Mouse (Mus musculus) heart, postnatal 0 days (tissue): ENCODE measurements around the gene Il10rb. TPM values are rescaled to one million over a fixed set of nuclear protein-coding genes. Genes with fewer than 3 reads are reported as not detected.

Source experiments
- ATAC-seq: fragments of 200-750 bp; cut with Nextera tagmentation; 2 replicates; pipeline ENCODE4 v1.8.0; 2017; ENCODE audit warnings: low read depth, moderate number of reproducible peaks, moderate library complexity; ENCODE audit not compliant: insufficient read depth
- DNase-seq: peaks from one replicate; pipeline ENCODE4 v3.0.0-alpha.2; 2016; ENCODE audit warnings: low spot score
- H3K27ac ChIP-seq: fragments of 300-500 bp; sonication (generic); 2 replicates; pipeline ENCODE4 v1.5.1; 2014; ENCODE audit warnings: low read depth, mild to moderate bottlenecking
- H3K27me3 ChIP-seq: fragments of 300-500 bp; sonication (generic); 2 replicates; pipeline ENCODE4 v1.6.1; 2014; ENCODE audit warnings: low read length, mixed read lengths; ENCODE audit not compliant: control insufficient read depth, insufficient read depth
- H3K36me3 ChIP-seq: fragments of 300-500 bp; sonication (generic); replicated peaks from 2 replicates; pipeline ENCODE4 v1.6.1; 2014; ENCODE audit warnings: low read length, mixed read lengths; ENCODE audit not compliant: control insufficient read depth, insufficient read depth
- H3K4me1 ChIP-seq: fragments of 300-500 bp; sonication (generic); 2 replicates; pipeline ENCODE4 v1.6.1; 2014; ENCODE audit warnings: antibody characterized with exemption; ENCODE audit not compliant: control insufficient read depth, insufficient read depth
- H3K4me2 ChIP-seq: fragments of 300-500 bp; sonication (generic); 2 replicates; pipeline ENCODE4 v1.6.1; 2014; ENCODE audit warnings: low read depth, mild to moderate bottlenecking, low read length, moderate library complexity
- H3K4me3 ChIP-seq: fragments of 300-500 bp; sonication (generic); 2 replicates; pipeline ENCODE4 v1.5.1; 2014; ENCODE audit warnings: low read depth, low read length
- H3K9ac ChIP-seq: fragments of 300-500 bp; sonication (generic); replicated peaks from 2 replicates; pipeline ENCODE4 v1.6.1; 2014; ENCODE audit warnings: low read depth, low read length, mixed read lengths
- H3K9me3 ChIP-seq: fragments of 300-500 bp; sonication (generic); replicated peaks from 2 replicates; pipeline ENCODE4 v1.6.1; 2016; ENCODE audit warnings: low read length; ENCODE audit not compliant: control insufficient read depth
- CTCF ChIP-seq: IDR thresholded peaks from 2 replicates; pipeline ENCODE4 v1.5.1; 2016; ENCODE audit warnings: antibody characterized with exemption, control low read depth, low read depth
- EP300 ChIP-seq: IDR thresholded peaks from 2 replicates; pipeline ENCODE4 v1.6.1; 2016; ENCODE audit warnings: antibody characterized with exemption, low read depth
- WGBS: fragments of 180-500 bp; shearing (Covaris S2); extraction: QIAGEN DNeasy Blood & Tissue Kit; methylation state at CpG from one replicate; pipeline ENCODE4 v1.1.7; 2014; 5-methylcytosine and 5-hydroxymethylcytosine counted together
- polyA plus RNA-seq: library from polyadenylated mRNA; unstranded; fragments of >200 nt; fragmentation: Nextera tagmentation; extraction: Ambion mirVana; gene quantifications from 2 replicates; pipeline ENCODE4 v1.2.1, GENCODE M21; 2015
- total RNA-seq: library from RNA; depleted of rRNA; stranded (reverse); fragments of >200 nt; gene quantifications from 2 replicates; pipeline ENCODE4 v1.2.3, GENCODE M21; 2014; ENCODE audit warnings: low replicate concordance

Il10rb gene
- total and polyA plus RNA-seq, 2 experiments from 2014 or later, result 63.3 to 89.0 TPM

GRCm38 (mm10) chr16:91451949-91452348 is 46.0 kb downstream of the Il10rb start:
- Histone ChIP-seq H3K9ac (no peak overlapping the region), H3K4me3 (no peak overlapping the region), H3K27me3 (no peaks in the 10 kb centered on the region), H3K9me3 (no peaks in the 10 kb centered on the region), H3K27ac (peak overlapping the region; percentile 67), H3K4me2 (no peak overlapping the region), H3K36me3 (no peaks in the 10 kb centered on the region), H3K4me1 (peaks cover 28% of the 10 kb centered on the region; the same call in 1 of the 2 replicates)
- DNase-seq (no peak), ATAC-seq (no peak)
- TF ChIP-seq EP300, result no peak
- no peak for TF ChIP-seq CTCF
- WGBS, result 64% methylated on average over 2 of the region's 2 CpGs

DNA sequence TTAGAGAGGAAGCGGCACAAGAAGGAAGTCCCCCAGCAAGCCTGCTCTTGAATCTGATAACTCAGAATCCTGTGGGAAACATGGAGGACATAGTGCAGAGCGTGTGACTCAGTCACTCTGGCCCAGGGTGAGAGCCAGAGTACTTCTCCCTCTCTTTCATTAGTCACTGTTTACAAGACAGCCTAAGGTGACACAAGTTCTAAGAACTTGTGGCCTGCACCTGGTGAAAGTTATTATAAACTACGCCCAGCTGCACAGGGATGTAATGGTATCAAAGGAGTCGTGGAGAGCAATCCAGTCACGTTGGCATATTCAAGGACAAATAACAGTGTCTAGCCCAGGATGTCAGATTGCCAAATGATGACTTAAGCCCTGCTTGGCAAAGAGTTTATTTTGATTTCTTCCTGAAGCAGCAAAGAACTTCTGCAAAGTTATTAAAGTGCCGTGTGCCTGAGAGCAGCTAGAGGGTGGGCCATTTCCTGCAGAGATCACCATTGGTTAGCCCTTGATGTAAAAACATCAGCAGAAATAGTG is 46.5 kb downstream of the Il10rb start:
- H3K36me3 ChIP-seq, result no peaks in the 10 kb centered on the region
- H3K27me3 ChIP-seq, result no peaks in the 10 kb centered on the region
- H3K4me3 ChIP-seq, result no peak overlapping the region
- no peak overlapping the region for H3K4me2 ChIP-seq
- peaks cover 25% of the 10 kb centered on the region; the same call in 1 of the 2 replicates for H3K4me1 ChIP-seq
- peak; percentile 50 for ATAC-seq
- TF ChIP-seq CTCF (no peak), EP300 (peak; percentile 64; the same call in 1 of the 2 replicates)
- peak; percentile 39 for DNase-seq
- H3K9ac ChIP-seq, result no peak overlapping the region
- WGBS, result 15% methylated on average over 6 of the region's 6 CpGs
- peak overlapping the region; percentile 67 for H3K27ac ChIP-seq
- no peaks in the 10 kb centered on the region for H3K9me3 ChIP-seq

- Histone ChIP-seq H3K36me3 (no peaks in the 10 kb centered on the region), H3K4me2 (no peak overlapping the region), H3K27ac (no peak overlapping the region), H3K9me3 (no peaks in the 10 kb centered on the region), H3K9ac (no peak overlapping the region), H3K4me3 (no peak overlapping the region), H3K4me1 (peaks cover 20% of the 10 kb centered on the region; the same call in 1 of the 2 replicates), H3K27me3 (no peaks in the 10 kb centered on the region)
- ATAC-seq (no peak), DNase-seq (no peak)
- TF ChIP-seq CTCF (no peak), EP300 (no peak)
- 69% methylated on average over 4 of the region's 4 CpGs for WGBS
These were observed 49.9 kb downstream of the Il10rb start for GRCm38 (mm10) chr16:91455868-91456267.

DNA sequence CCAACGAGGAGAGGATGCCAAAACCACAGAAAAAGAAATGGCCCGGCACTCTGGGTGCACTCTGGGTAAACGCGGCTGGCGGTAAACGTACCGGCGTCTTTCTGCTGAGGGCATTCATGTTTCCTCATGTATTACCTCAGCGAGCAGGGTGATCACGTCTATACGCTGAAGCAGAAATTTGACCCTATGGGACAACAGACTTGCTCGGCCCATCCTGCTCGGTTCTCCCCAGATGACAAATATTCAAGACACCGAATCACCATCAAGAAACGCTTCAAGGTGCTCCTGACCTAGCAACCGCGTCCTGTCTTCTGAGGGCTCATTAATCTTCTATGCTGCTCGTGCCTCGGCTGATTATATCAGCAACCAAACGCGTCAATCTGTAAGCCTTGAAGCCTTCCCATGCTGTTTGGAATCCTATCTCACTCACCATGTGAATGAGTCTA is 52.4 kb downstream of the Il10rb start:
- DNase-seq (no peak), ATAC-seq (no peak)
- Histone ChIP-seq H3K27ac (no peak overlapping the region; the same call in 1 of the 2 replicates), H3K4me1 (peaks cover 10% of the 10 kb centered on the region; the same call in 1 of the 2 replicates), H3K4me2 (no peak overlapping the region), H3K27me3 (no peaks in the 10 kb centered on the region), H3K9me3 (no peaks in the 10 kb centered on the region), H3K4me3 (no peak overlapping the region), H3K36me3 (no peaks in the 10 kb centered on the region), H3K9ac (no peak overlapping the region)
- whole genome bisulfite sequencing, result 83% methylated on average over 21 of the region's 21 CpGs
- no peak for TF ChIP-seq CTCF
- no peak for TF ChIP-seq EP300

DNA sequence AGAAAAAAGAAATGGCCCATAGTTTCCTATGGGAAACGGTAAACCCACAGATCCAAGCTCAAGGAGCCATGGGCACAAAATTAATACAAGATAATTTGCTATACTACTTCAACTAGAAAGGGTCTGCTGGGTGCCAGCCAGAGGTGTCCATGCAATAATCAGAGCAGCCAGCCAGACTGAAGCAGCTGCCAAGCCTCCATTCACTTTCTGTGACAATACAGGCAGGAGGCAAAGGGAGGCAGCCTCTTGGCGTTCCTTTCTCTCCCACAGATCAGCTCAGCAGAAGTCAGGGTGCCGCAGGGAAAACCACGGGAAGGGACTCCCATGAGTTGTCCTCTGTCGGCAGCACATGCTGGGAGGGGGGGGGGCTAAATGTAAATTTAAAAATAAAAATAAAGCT is 53.0 kb downstream of the Il10rb start:
- 0 out of 2 replicates have a peak overlapping the region, but pooled peaks have one; percentile 16 for H3K4me3 ChIP-seq
- H3K4me2 ChIP-seq, result peak overlapping the region; percentile 42; the same call in 1 of the 2 replicates
- DNase-seq, result peak; percentile 53
- H3K36me3 ChIP-seq, result no peaks in the 10 kb centered on the region
- TF ChIP-seq EP300 (no peak), CTCF (no peak)
- H3K9me3 ChIP-seq, result no peaks in the 10 kb centered on the region
- no peak for ATAC-seq
- H3K9ac ChIP-seq, result no peak overlapping the region; the same call in 1 of the 2 replicates
- H3K4me1 ChIP-seq, result peaks cover 10% of the 10 kb centered on the region; the same call in 1 of the 2 replicates
- whole genome bisulfite sequencing, result 10% methylated on average over 5 of the region's 5 CpGs
- no peaks in the 10 kb centered on the region for H3K27me3 ChIP-seq
- peak overlapping the region; percentile 83; the same call in 1 of the 2 replicates for H3K27ac ChIP-seq

DNA sequence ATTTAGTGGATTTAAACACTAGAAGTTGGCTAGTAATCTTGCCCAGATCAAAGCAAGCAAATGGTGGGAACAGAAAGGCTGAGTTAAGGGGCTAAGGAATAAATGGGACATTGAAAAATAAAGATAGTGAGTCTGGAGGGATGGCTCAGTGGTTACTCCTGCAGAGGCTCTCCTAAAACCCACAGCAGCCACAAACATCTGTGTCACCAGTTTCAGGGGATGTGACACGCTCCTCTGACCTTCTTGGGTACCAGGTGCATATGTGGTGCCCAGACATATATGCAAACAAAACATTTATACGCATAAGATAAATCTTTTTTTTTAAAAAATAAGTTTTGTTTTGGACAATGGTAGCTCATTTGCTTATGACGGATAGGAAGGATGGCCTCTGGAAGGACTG is 53.4 kb downstream of the Il10rb start:
- TF ChIP-seq EP300 (no peak), CTCF (no peak)
- Histone ChIP-seq H3K4me3 (0 out of 2 replicates have a peak overlapping the region, but pooled peaks have one; percentile 16), H3K4me1 (peaks cover 10% of the 10 kb centered on the region; the same call in 1 of the 2 replicates), H3K27me3 (no peaks in the 10 kb centered on the region), H3K9me3 (no peaks in the 10 kb centered on the region), H3K9ac (no peak overlapping the region; the same call in 1 of the 2 replicates), H3K4me2 (peak overlapping the region; percentile 42; the same call in 1 of the 2 replicates), H3K27ac (peak overlapping the region; percentile 83; the same call in 1 of the 2 replicates), H3K36me3 (no peaks in the 10 kb centered on the region)
- DNase-seq (no peak), ATAC-seq (no peak)
- WGBS, result 91% methylated on average over 3 of the region's 3 CpGs
